Mouse (Mus musculus): ENCODE measurements around the gene Vmn1r233. TPM values are rescaled to one million over a fixed set of nuclear protein-coding genes. Genes with fewer than 3 reads are reported as not detected.

Vmn1r233 gene
- polyA plus RNA-seq (2015; fragmentation: Illumina TruSeq; extraction: RNeasy Lipid Tissue Mini Kit (QIAGEN cat#74804); ENCODE audit: insufficient read depth, low read depth, low replicate concordance): not detected

DNA sequence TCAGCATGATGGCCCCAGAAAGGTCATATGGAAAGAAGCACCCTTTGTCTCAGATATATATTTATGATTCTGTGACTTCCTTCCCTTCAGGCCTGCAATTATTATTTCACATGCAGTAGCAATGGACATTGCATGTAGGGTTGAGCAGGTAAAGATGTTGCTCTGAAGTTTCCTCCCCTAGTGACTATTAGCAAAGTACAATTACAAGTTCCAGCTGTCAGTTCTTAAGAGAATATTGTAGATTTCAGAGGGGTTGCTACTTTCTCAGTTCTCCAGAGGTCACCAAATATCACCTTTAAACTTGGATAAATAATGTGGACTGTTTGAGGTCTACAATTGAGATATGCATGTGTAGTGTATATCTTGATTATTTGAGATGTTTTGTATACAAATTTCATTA is at the start of gene Vmn1r233:
Gene Vmn1r233, minus strand, starts transcription at position 101 of the 400 bp plus-strand sequence.

GRCm38 (mm10) chr17:21008382-21009331 is 12.4 kb upstream of the Vmn1r233 start, which contains the start of gene Zfp160:
Gene Zfp160, plus strand, starts transcription at chr17:21008903.

GRCm38 (mm10) chr17:20944985-20945891 is 51.0 kb downstream of the Vmn1r233 start, which contains the start of gene Ppp2r1a:
Gene Ppp2r1a, plus strand, starts transcription at chr17:20945311.

Other genes with a start within 250 kb of the Vmn1r233 start
- gene Vmn1r228, start 210.3 kb downstream of the Vmn1r233 start, polyA plus RNA-seq (2015; fragmentation: Illumina TruSeq; extraction: RNeasy Lipid Tissue Mini Kit (QIAGEN cat#74804); ENCODE audit: insufficient read depth, low read depth, low replicate concordance): not detected
- not detected for gene Vmn1r229, start 184.9 kb downstream of the Vmn1r233 start, polyA plus RNA-seq (2015; fragmentation: Illumina TruSeq; extraction: RNeasy Lipid Tissue Mini Kit (QIAGEN cat#74804); ENCODE audit: insufficient read depth, low read depth, low replicate concordance)
- not detected for gene Vmn1r230, start 156.0 kb downstream of the Vmn1r233 start, polyA plus RNA-seq (2015; fragmentation: Illumina TruSeq; extraction: RNeasy Lipid Tissue Mini Kit (QIAGEN cat#74804); ENCODE audit: insufficient read depth, low read depth, low replicate concordance)
- gene Vmn1r231, start 91.4 kb downstream of the Vmn1r233 start, polyA plus RNA-seq (2015; fragmentation: Illumina TruSeq; extraction: RNeasy Lipid Tissue Mini Kit (QIAGEN cat#74804); ENCODE audit: insufficient read depth, low read depth, low replicate concordance): not detected
- gene Vmn1r232, start 76.8 kb downstream of the Vmn1r233 start, polyA plus RNA-seq (2015; fragmentation: Illumina TruSeq; extraction: RNeasy Lipid Tissue Mini Kit (QIAGEN cat#74804); ENCODE audit: insufficient read depth, low read depth, low replicate concordance): not detected
- 57.1 TPM for gene Ppp2r1a, start 51.2 kb downstream of the Vmn1r233 start, polyA plus RNA-seq (2015; fragmentation: Illumina TruSeq; extraction: RNeasy Lipid Tissue Mini Kit (QIAGEN cat#74804); ENCODE audit: insufficient read depth, low read depth, low replicate concordance)
- gene Zfp160, start 12.4 kb upstream of the Vmn1r233 start, polyA plus RNA-seq (2015; fragmentation: Illumina TruSeq; extraction: RNeasy Lipid Tissue Mini Kit (QIAGEN cat#74804); ENCODE audit: insufficient read depth, low read depth, low replicate concordance): 2.1 TPM
- not detected for gene Vmn1r234, start 229.6 kb upstream of the Vmn1r233 start, polyA plus RNA-seq (2015; fragmentation: Illumina TruSeq; extraction: RNeasy Lipid Tissue Mini Kit (QIAGEN cat#74804); ENCODE audit: insufficient read depth, low read depth, low replicate concordance)

Data from pancreas, adult 10 weeks (tissue).